Mouse (Mus musculus) gastrocnemius, postnatal 36 days (tissue): ENCODE results near the gene Zmynd8. TPM values are rescaled to one million over a fixed set of nuclear protein-coding genes. Genes with fewer than 3 reads are reported as not detected.

Source experiments
- DNase-seq, 2 experiments: peaks; one replicate each; pipeline ENCODE4 v3.0.0; 2022
- intact Hi-C: fragments of 180-260 bp; cut with DNase I; formaldehyde crosslinking; loops from one replicate; pipeline ENCODE4 v1.15.1; 2025
- total RNA-seq, 2 experiments: library from RNA; stranded (reverse); gene quantifications; 2 replicates each; pipeline ENCODE4 v1.2.3; 2021

Zmynd8 gene
- total RNA-seq, 2 experiments from 2014 or later, result 12.7 to 17.3 TPM

DNA sequence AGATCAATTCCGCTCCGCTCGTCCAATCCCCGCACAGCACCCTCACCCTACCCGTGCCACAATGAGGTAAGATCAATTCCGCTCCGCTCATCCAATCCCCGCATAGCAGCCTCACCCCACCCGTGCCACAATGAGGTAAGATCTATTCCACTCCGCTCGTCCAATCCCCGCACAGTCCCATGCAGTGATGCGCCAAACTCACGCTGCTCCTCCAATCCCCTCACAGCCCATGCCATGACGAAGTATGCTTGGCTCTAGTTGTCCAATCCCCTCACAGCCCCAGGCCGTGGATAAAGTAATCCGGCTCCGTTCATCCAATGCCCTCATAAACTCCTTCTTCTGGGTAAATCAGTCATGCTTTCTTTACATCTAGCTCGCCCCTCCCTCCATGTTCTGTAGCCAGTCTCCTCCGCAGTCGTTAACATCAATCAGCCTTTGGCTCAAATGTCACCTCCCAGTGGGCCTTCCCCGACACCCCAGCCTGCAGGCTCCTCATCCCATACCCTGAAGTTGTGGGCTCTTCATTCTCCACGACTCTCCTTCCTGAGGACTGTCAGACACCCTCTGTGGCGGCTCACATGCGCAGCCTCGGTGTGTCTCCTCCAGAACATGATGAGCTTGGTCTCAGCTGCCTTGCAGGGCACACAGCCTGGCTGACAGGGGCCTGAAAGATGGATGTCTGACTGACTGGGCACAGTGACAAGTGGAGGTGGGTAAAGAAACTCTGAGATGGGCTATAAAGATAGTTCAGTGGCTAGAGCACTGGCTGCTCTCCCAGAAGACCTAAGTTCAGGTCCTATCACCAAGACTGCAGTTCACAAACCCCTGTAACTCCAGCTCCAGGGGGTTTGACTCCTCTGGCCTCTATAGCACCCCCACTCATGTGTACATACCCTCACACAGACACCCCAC, 36.9 kb downstream of the Zmynd8 start:
- intact Hi-C loops, result no loop called here
- no peak for DNase-seq

- intact Hi-C loops, result no loop called here
- DNase-seq, result no peak
These were observed 37.7 kb downstream of the Zmynd8 start for GRCm38 (mm10) chr2:165860962-165861682.

DNA sequence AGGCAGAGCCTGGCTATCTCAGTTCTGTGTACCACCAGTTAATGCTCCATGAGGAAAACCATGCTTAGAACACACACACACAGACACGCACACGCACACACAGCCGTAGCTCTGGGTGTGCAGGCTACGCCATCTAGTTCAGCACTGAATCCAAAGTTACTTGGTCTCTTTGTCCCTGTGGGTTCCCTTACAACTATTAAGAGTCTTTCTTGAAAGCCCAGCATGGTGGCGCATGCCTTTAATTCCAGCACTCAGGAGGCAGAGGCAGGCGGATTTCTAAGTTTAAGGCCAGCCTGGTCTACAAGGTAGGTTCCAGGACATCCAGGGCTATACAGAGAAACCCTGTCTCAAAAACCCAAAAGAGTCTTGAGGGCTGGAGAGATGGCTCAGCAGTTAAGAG, 38.4 kb downstream of the Zmynd8 start:
- no peak for DNase-seq
- intact Hi-C loops, result no loop called here

DNA sequence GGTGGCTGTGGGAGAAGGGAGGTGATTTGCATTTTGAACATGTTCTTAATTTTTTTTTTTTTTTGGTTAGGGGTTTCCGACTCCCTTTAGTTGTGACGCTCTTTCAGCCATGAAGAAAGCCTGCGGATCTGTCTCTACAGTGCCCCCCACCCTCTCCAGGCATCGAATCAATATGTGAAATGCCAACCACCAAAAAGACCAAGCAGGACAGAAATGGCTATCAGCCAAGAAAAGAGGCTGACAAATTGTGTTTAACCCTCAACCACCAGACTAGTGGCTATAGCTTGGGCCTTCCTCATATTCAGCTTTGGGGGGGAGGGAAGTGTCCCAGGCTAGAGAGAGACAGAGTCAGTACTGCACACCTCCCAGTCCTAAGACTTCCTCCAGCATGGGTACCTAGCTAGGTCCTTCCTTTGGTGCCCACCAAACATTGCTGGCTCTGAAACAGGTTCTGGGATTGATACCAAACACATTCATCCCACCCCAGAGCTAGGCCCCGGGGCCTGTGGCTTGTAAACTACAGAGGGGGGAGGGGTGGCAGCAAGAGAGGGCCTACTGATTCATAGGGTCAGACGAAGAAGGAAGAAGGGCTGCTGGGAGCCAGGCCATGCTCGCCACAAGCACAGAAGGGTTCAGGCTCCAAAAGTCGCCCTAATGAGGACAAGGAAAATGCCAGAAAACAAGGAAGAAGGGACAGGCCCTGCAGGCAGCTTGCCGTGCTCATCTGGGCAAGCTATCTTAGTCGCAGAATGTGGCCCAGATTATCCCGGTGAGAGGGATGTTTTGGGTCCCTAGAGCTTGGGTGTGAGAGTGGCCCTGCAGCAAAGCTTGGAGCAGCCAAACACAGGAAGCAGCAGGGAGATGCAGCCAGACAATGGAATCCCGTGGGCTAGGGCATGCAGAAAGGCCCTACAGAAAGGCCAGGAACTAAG, 40.1 kb downstream of the Zmynd8 start:
- DNase-seq, result peak; percentile 61 to 62

GRCm38 (mm10) chr2:165857841-165858426, 40.9 kb downstream of the Zmynd8 start:
- peak; percentile 50 to 73 for DNase-seq
- intact Hi-C loops, result no loop called here

More for the DNA sequence above, 40.1 kb downstream of the Zmynd8 start:
- intact Hi-C loops, result no loop called here

GRCm38 (mm10) chr2:165857395-165857831, 41.4 kb downstream of the Zmynd8 start:
- no peak for DNase-seq
- intact Hi-C loops, result no loop called here

- no peak for DNase-seq
- intact Hi-C loops, result no loop called here
These were observed 42.1 kb downstream of the Zmynd8 start for GRCm38 (mm10) chr2:165856611-165857200.

DNA sequence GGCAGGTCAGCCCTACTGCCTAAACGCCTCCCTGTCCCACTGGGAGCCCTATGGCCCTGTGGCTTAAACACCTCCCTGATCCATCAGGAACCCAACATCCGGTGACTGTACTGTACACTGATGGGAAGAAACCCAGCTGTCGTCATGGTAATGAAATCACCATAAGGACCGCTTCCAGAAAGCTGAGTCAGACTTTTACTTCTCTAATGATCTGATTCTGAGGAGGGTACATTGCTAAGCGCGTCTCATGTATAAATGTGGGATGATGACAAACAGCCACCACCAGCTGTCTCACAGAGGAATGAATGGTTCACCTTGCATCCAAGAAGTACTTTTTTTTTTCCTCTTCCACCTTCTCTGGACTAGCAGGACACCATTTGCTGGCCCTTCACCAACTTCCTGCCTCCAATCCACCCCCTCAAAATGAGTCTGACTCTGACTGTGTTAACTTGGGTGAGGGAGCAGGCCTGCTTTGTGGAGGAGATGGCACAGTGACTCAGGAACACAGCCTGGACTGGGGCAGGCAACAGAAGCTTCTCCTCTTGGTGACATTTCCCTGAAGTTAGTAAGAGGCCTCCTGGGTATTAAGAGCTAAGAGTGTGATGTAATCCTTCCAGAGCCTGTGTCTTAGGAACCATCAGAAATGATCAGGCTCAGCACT, 43.0 kb downstream of the Zmynd8 start:
- intact Hi-C loops, result no loop called here
- no peak for DNase-seq

- DNase-seq, result no peak
- intact Hi-C loops, result no loop called here
These were observed 44.4 kb downstream of the Zmynd8 start for GRCm38 (mm10) chr2:165854207-165854968.

GRCm38 (mm10) chr2:165852896-165853633, 45.8 kb downstream of the Zmynd8 start:
- intact Hi-C loops, result loop anchor here (2.0 kb wide), 1 partner anchor 36 kb away; no protein-coding TSS in a partner anchor
- DNase-seq, result no peak

- no peak for DNase-seq
- intact Hi-C loops, result loop anchor here (2.0 kb wide), 1 partner anchor 36 kb away; no protein-coding TSS in a partner anchor
These were observed 46.4 kb downstream of the Zmynd8 start for GRCm38 (mm10) chr2:165852453-165852852.

DNA sequence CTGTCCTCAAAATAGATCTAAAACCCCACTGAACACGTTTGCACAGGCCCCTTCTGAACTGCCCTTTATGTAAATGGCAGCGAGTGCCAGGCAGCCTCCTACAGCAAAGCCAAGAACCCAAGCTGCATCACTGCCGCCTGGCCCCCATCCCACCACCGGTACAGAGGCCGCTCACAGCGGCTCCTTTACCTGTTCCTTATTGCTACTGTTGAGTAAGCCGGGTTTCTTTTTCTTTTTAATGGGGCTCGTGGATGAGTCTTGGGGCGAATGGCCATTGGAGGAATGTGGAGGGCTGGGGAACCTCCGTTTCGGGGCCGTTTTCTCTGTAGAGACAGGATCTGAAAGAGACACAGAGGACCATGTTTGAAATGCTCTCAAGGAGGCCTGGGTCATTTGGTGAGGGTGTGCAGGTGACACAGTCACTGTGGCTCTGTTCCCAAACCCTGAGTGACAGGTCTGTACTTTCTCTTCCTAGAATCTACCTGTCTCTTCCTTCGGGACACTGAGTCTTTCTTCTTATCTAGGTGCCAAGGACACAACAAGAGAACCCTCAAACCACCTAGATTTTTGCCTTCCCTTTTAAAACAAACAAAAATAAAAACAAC, 46.9 kb downstream of the Zmynd8 start:
- DNase-seq, result no peak
- intact Hi-C loops, result loop anchor here (2.0 kb wide), 1 partner anchor 37 kb away; no protein-coding TSS in a partner anchor

GRCm38 (mm10) chr2:165850826-165851225, 48.0 kb downstream of the Zmynd8 start:
- no peak for DNase-seq
- intact Hi-C loops, result no loop called here

GRCm38 (mm10) chr2:165849129-165849528, 49.7 kb downstream of the Zmynd8 start:
- peak; percentile 63 for DNase-seq
- intact Hi-C loops, result no loop called here

DNA sequence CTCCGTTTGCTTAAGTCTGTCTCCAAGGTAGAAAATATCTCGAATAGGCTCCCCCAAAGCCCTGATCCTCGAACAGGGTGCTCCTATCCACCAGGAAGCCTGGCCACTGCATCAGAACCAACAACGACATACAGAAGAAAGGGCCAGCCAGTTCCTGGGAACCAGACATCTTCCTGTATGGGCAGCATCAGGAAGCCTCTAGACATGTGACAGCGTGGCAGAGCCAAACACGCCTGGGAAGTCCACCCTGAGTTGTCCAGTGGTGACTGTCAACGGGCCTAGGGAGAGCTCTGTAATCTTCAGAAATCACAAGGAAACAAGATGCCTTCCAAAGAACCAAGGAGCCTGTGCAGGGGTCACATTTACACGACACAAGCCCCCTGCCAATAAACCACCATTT, 52.0 kb downstream of the Zmynd8 start:
- intact Hi-C loops, result no loop called here
- DNase-seq, result no peak

DNA sequence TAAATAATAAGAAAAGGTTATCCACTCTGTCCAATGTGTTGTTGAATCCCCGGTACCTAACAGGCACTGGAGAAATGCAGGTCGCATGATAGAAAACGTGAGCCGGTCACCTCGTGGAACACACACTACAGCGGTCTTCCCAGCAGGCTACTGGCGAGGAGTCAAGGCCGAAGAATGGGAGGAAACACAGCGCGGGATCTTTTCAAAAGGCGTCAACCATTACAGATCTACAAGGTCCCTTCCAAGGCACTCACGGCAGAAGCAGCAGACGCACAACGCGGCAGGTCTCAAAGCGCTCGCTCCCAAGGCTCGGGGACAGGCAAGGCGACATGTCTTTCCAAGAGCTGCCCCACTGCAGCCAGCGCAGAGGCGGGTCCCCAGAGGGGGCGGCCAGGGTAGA, 53.3 kb downstream of the Zmynd8 start:
- intact Hi-C loops, result no loop called here
- no peak for DNase-seq

- DNase-seq, result no peak
- intact Hi-C loops, result no loop called here
These were observed 55.5 kb downstream of the Zmynd8 start for GRCm38 (mm10) chr2:165843350-165843749.
